ENCODE assay signal across 11 mouse cellular contexts in the genomic region with DNA sequence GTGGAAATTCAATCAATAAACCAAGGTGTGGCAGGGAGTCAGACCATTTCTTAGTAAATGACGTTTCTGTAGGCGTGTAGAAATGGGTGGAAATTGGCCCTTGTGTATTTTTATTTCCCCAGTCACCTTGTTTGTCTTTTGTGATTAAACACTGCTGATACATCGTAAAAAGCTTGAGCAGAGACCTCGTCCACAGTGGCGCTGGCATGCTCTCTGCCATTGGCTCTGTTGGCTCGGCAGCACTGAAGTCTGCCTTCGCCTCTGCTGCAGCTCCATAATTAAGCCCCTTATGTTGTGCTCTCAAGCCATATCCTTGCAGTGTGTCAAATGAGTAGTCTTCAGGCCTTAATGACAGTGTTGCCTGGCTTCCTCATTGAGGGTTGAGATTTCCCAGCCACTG.
DNase-seq lines count a peak whose midpoint lies in the region; ATAC-seq and TF ChIP-seq lines count a peak whose summit lies in the region.
"Had no signal": no experiment of that assay in that cellular context is flagged by ENCODE, and none has a peak within 500 bp of the region (broad histone marks: within the 10 kb centered on the region; RNA-seq: fewer than 3 reads in every experiment).

No protein-coding gene starts in this region.

- 34% methylated on average over 7 of the region's 7 CpGs for WGBS in intestine, embryonic 15.5 days
- 40% methylated on average over 7 of the region's 7 CpGs for WGBS in stomach, embryonic 15.5 days

- no peak overlapping the region for H3K9ac ChIP-seq in intestine, embryonic 15.5 days
- H3K9ac ChIP-seq in stomach, embryonic 15.5 days = no peak overlapping the region
- H3K9ac ChIP-seq: liver, postnatal 0 days had no signal

- peak; percentile 78 for ATAC-seq in intestine, embryonic 15.5 days
- ATAC-seq in stomach, embryonic 15.5 days (ENCODE audit: insufficient read depth, low FRiP score, low read depth) = no peak
- no peak for ATAC-seq in megakaryocyte, adult 5-6 weeks (ENCODE audit: poor library complexity, severe bottlenecking)
- ATAC-seq: liver, postnatal 0 days had no signal

- DNase-seq in cerebellum, postnatal 14 days = peak; percentile 48 to 55
- DNase-seq in cerebellum, adult 11-12 months = no peak
- DNase-seq in layer of hippocampus, adult 2 months (ENCODE audit: low spot score in 2 of 2) = no peak
- DNase-seq in layer of hippocampus, adult 9-10 months (ENCODE audit: low spot score) = no peak
- DNase-seq in natural killer cell, adult 2 months (ENCODE audit: low spot score in 2 of 2) = no peak
- DNase-seq: adrenal gland, postnatal 10 days; liver, postnatal 0 days; lung, postnatal 4 days had no signal

- no peak overlapping the region for H3K4me3 ChIP-seq in layer of hippocampus, adult 2 months
- no peak overlapping the region for H3K4me3 ChIP-seq in intestine, embryonic 15.5 days (replicated peaks)
- no peak overlapping the region for H3K4me3 ChIP-seq in stomach, embryonic 15.5 days (replicated peaks)

- H3K4me2 ChIP-seq in intestine, embryonic 15.5 days (replicated peaks) = peak overlapping the region; percentile 44
- 0 out of 2 replicates have a peak overlapping the region, but pooled peaks have one; percentile 23 for H3K4me2 ChIP-seq in stomach, embryonic 15.5 days

- H3K9me3 ChIP-seq in intestine, embryonic 15.5 days = no peaks in the 10 kb centered on the region
- no peaks in the 10 kb centered on the region for H3K9me3 ChIP-seq in stomach, embryonic 15.5 days

- no peak for TF ChIP-seq CTCF in layer of hippocampus, adult 2 months (conservative IDR thresholded peaks at IDR 0.05)

- H3K27ac ChIP-seq in layer of hippocampus, adult 2 months = peak overlapping the region; percentile 70
- H3K27ac ChIP-seq in intestine, embryonic 15.5 days = peak overlapping the region; percentile 71; the same call in 1 of the 2 replicates
- H3K27ac ChIP-seq in stomach, embryonic 15.5 days = no peak overlapping the region

- H3K27me3 ChIP-seq in intestine, embryonic 15.5 days (replicated peaks) = no peaks in the 10 kb centered on the region
- no peaks in the 10 kb centered on the region for H3K27me3 ChIP-seq in stomach, embryonic 15.5 days (replicated peaks)

- H3K36me3 ChIP-seq in intestine, embryonic 15.5 days = no peaks in the 10 kb centered on the region
- H3K36me3 ChIP-seq in stomach, embryonic 15.5 days = no peaks in the 10 kb centered on the region

- H3K4me1 ChIP-seq in intestine, embryonic 15.5 days (replicated peaks) = no peaks in the 10 kb centered on the region
- no peaks in the 10 kb centered on the region for H3K4me1 ChIP-seq in stomach, embryonic 15.5 days

Comparison
In these comparisons a context has a peak if more than half of its experiments do, and no peak if none do; other contexts are left out.
1. DNase-seq: peak in cerebellum, postnatal 14 days (2 of 2); none in cerebellum, adult 11-12 months (single experiment), layer of hippocampus, adult 2 months (0 of 2), layer of hippocampus, adult 9-10 months (single experiment) and natural killer cell, adult 2 months (0 of 2).